Mouse (Mus musculus) forebrain, embryonic 15.5 days (tissue): ENCODE measurements around the gene Prmt7. TPM values are rescaled to one million over a fixed set of nuclear protein-coding genes. Genes with fewer than 3 reads are reported as not detected.
A peak's percentile ranks its signal among the peaks of the same experiment; 100 is the strongest.

Experiments
- ATAC-seq: fragments of 200-750 bp; cut with Nextera tagmentation; replicated peaks from 2 replicates; pipeline ENCODE4 v1.8.0; 2017; ENCODE audit warnings: mild to moderate bottlenecking, moderate TSS enrichment, moderate library complexity
- H3K27ac ChIP-seq: fragments of 300-500 bp; sonication (generic); replicated peaks from 2 replicates; pipeline ENCODE4 v1.5.1; 2015; ENCODE audit warnings: mild to moderate bottlenecking, inconsistent platforms
- H3K27me3 ChIP-seq: fragments of 300-500 bp; sonication (generic); 2 replicates; pipeline ENCODE4 v1.6.1; 2015; ENCODE audit warnings: inconsistent platforms
- H3K36me3 ChIP-seq: fragments of 300-500 bp; sonication (generic); 2 replicates; pipeline ENCODE4 v1.6.1; 2015; ENCODE audit warnings: mild to moderate bottlenecking, inconsistent platforms
- H3K4me1 ChIP-seq: fragments of 300-500 bp; sonication (generic); 2 replicates; pipeline ENCODE4 v1.6.1; 2015; ENCODE audit warnings: inconsistent platforms
- H3K4me2 ChIP-seq: fragments of 300-500 bp; sonication (generic); replicated peaks from 2 replicates; pipeline ENCODE4 v1.6.1; 2015; ENCODE audit warnings: mild to moderate bottlenecking, inconsistent platforms
- H3K4me3 ChIP-seq: fragments of 300-500 bp; sonication (generic); 2 replicates; pipeline ENCODE4 v1.5.1; 2015; ENCODE audit warnings: mild to moderate bottlenecking, inconsistent platforms
- H3K9ac ChIP-seq: fragments of 300-500 bp; sonication (generic); replicated peaks from 2 replicates; pipeline ENCODE4 v1.6.1; 2015; ENCODE audit warnings: mild to moderate bottlenecking, inconsistent platforms
- H3K9me3 ChIP-seq: fragments of 300-500 bp; sonication (generic); 2 replicates; pipeline ENCODE4 v1.6.1; 2016; ENCODE audit warnings: inconsistent platforms
- WGBS: fragments of 180-500 bp; shearing (Covaris S2); methylation state at CpG from one replicate; pipeline ENCODE4 v1.1.7; 2015; ENCODE audit warnings: mixed read lengths; 5-methylcytosine and 5-hydroxymethylcytosine counted together
- polyA plus RNA-seq: library from polyadenylated mRNA; unstranded; fragments of >200 nt; fragmentation: Nextera tagmentation; extraction: Ambion mirVana; gene quantifications from 2 replicates; pipeline ENCODE4 v1.2.1, GENCODE M21; 2015

The Prmt7 gene
- polyA plus RNA-seq, 1 experiment from 2014 or later = 52.9 TPM

DNA sequence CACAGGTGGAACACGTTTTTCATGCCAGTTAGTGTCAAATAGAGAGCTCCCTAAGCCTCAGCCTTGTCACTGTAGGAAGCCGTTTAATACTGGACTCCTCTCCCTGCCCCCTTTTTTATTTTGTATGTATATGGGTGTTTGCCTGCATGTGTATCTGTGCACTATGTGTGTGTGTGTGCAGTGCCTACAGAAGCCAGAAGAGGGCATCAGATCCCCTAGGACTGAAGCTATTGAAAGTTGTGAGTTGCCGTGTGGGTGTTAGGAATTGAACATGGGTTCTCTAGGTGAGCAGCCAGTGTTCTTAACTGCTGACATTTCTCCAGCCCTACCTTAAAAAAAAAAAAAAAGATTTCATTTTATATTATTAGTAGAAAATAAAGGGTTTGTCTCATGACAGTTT lies 89.0 kb downstream of the Prmt7 start:
- no peak overlapping the region for H3K4me3 ChIP-seq
- no peaks in the 10 kb centered on the region for H3K9me3 ChIP-seq
- WGBS = 90% methylated on average over 3 of the region's 3 CpGs
- no peak overlapping the region for H3K9ac ChIP-seq
- H3K36me3 ChIP-seq = no peaks in the 10 kb centered on the region
- H3K4me2 ChIP-seq = no peak overlapping the region
- H3K27me3 ChIP-seq = no peaks in the 10 kb centered on the region
- H3K4me1 ChIP-seq = peaks cover 15% of the 10 kb centered on the region
- ATAC-seq = no peak
- no peak overlapping the region for H3K27ac ChIP-seq

DNA sequence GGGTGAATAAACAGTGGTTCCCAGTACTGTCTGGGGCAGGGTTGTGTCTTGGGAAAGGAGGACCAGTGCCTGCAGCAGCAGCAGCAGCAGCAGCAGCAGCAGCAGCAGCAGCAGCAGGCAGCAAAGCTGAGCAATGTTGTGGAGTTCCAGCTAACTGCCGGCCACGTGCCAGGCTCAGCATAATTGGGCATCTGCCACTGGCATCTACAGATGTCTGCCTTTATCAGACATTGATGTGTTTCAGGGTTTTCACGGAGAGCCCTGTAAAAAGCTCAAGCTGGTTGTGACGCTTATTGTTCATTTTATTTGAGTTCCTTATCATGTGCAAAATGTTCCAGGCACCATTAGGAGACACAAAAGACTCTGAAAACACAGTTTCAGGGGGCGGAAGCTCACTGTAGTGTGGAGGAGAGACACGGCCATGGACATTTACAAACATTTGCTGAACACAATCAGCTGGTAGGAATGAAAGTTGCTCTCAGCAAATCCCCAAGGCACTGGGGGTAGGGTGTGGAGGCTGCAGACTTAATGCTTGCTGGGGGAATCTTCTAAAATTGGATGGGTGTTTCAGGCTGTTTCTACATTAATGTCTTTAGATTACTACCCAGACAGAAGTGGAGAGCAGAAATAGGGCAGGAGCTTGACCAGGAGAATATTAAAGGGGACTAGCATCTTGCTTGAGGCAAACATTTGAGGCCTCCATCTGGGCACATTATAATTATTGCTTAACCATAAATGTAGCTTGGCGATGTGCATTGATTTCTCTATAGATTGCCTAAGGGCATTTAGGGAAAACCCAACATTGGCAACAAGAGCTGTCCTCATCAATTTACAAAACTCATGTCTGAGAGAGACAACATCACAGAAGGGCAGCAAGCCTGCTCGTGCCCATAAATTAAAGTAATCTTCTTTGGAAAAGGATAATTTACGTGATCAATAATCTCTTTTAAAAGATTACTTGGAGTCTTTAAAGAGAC lies 90.3 kb downstream of the Prmt7 start:
- H3K4me1 ChIP-seq = peaks cover 15% of the 10 kb centered on the region
- no peak overlapping the region for H3K4me3 ChIP-seq
- H3K27ac ChIP-seq = peak overlapping the region; percentile 74
- no peaks in the 10 kb centered on the region for H3K27me3 ChIP-seq
- H3K4me2 ChIP-seq = peak overlapping the region; percentile 16
- no peak overlapping the region for H3K9ac ChIP-seq
- ATAC-seq = peak; percentile 64
- 39% methylated on average over 9 of the region's 9 CpGs for WGBS
- H3K36me3 ChIP-seq = no peaks in the 10 kb centered on the region
- no peaks in the 10 kb centered on the region for H3K9me3 ChIP-seq

Other genes with a start within 250 kb of the Prmt7 start
- gene Slc12a4, start 244.8 kb upstream of the Prmt7 start, polyA plus RNA-seq = 9.3 and 10.1 TPM in 2 replicates
- not detected in 2 replicates for gene Dpep3, start 231.5 kb upstream of the Prmt7 start, polyA plus RNA-seq
- gene Dus2, start 219.6 kb upstream of the Prmt7 start, polyA plus RNA-seq = 24.1 and 26.3 TPM in 2 replicates
- gene Dpep2nb, start 205.0 kb upstream of the Prmt7 start, polyA plus RNA-seq = not detected in 2 replicates
- gene Ddx28, start 199.1 kb upstream of the Prmt7 start, polyA plus RNA-seq = 22.4 and 23.0 TPM in 2 replicates
- 4.1 and 4.8 TPM in 2 replicates for gene Nfatc3, start 152.1 kb upstream of the Prmt7 start, polyA plus RNA-seq
- gene Esrp2, start 74.0 kb upstream of the Prmt7 start, polyA plus RNA-seq = 0.06 and 0.23 TPM in 2 replicates
- 16.6 and 20.1 TPM in 2 replicates for gene Pla2g15, start 60.5 kb upstream of the Prmt7 start, polyA plus RNA-seq
- gene Slc7a6, start 42.1 kb upstream of the Prmt7 start, polyA plus RNA-seq = 62.2 and 69.2 TPM in 2 replicates
- gene Slc7a6os, start within 50 bp of the Prmt7 start, polyA plus RNA-seq = 41.1 and 43.8 TPM in 2 replicates
- gene Smpd3, start 127.1 kb downstream of the Prmt7 start, polyA plus RNA-seq = 47.4 and 49.3 TPM in 2 replicates
- gene Zfp90, start 204.4 kb downstream of the Prmt7 start, polyA plus RNA-seq = 54.6 and 57.4 TPM in 2 replicates